Mouse (Mus musculus): ENCODE data around the gene Pcbp4. TPM values are rescaled to one million over a fixed set of nuclear protein-coding genes. Genes with fewer than 3 reads are reported as not detected.

Gene Pcbp4
- total RNA-seq (2023) = 4.8 to 8.3 TPM (median 5.7 TPM) in 4 replicates

GRCm38 (mm10) chr9:106453271-106454070, at the start of gene Pcbp4:
Gene Pcbp4, plus strand, starts transcription at chr9:106453291.

GRCm38 (mm10) chr9:106429221-106430014, 23.7 kb upstream of the Pcbp4 start, which contains the start of gene Rpl29:
Gene Rpl29, plus strand, starts transcription at chr9:106429454.

GRCm38 (mm10) chr9:106447348-106447747, 5.7 kb upstream of the Pcbp4 start, which contains the start of the genes Abhd14b and Abhd14a:
Gene Abhd14b, plus strand, starts transcription at chr9:106447459.
Gene Abhd14a, minus strand, starts transcription at chr9:106447678.

DNA sequence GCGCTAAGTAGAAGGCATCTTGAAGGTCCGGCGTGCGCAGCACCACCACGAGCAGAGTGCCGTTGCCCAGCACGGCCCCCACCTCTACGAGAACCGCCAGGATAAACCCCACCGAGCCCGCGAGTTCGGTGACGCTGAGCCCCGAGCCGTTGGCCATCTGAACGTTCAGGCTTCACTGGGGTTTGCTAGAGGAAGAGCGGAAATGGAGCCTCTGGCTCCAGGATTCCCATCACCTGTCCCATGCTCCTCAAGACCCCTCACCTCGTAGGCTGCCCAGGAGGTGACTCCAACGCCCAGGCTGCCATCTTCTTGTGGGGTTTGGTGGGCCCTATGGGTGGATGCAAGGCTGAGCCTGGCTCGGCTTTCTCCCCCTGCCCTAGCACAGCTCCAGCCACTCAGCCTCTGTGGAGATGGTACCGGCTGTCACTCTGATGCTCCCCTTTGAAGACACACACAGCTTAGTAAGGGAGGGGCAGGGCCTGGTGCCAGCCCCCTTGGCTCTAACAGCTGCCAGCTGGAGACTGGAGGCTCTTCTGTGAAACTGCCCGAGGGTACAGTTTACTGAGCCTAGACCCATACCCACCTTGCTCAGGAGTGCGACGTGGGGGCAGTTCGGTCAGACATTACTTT, 12.6 kb downstream of the Pcbp4 start, which contains the start of gene Gpr62:
TSS of gene Gpr62 (minus strand) at position 368 of the 630 bp plus-strand sequence.

GRCm38 (mm10) chr9:106475663-106476001, 22.5 kb downstream of the Pcbp4 start, which contains the start of gene Rrp9:
Gene Rrp9, plus strand, starts transcription at chr9:106475963.

GRCm38 (mm10) chr9:106476924-106477484, 23.9 kb downstream of the Pcbp4 start, which contains the start of gene Parp3:
Gene Parp3, minus strand, starts transcription at chr9:106476949.

DNA sequence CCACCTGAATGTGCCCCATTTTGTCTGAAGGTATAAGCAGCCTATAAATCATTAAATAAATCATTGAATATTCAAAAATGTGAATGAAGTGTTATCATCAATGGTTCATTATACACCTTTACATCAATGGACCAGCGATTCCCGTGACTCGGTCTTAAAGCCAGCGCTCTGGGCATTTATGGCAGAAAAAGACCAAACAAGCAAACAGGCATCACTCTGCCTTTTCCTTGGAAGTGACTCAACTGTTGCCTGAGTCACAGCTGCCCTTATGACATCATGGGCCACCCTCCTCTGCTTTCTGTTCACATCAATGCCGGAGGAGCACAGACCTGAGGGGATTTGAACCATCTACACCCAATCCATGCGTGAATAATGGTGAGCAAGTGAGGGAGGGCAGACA, 46.6 kb downstream of the Pcbp4 start, which contains the start of gene Iqcf1:
TSS of gene Iqcf1 (plus strand) at position 301 of the 400 bp plus-strand sequence.

Other genes starting within 250 kb of the Pcbp4 start
- 142 to 160 TPM (median 155 TPM) in 4 replicates for gene Tlr9, start 230.7 kb upstream of the Pcbp4 start, total RNA-seq (2023)
- gene Alas1, start 204.6 kb upstream of the Pcbp4 start, total RNA-seq (2023) = 31.5 to 42.7 TPM (median 40.7 TPM) in 4 replicates
- 3.2 to 5.0 TPM (median 3.7 TPM) in 4 replicates for gene Poc1a, start 172.2 kb upstream of the Pcbp4 start, total RNA-seq (2023)
- 27.9 to 31.0 TPM (median 29.5 TPM) in 4 replicates for gene Dusp7, start 84.7 kb upstream of the Pcbp4 start, total RNA-seq (2023)
- gene Rpl29, start 23.8 kb upstream of the Pcbp4 start, total RNA-seq (2023) = 677 to 786 TPM (median 732 TPM) in 4 replicates
- 16.8 to 19.5 TPM (median 17.8 TPM) in 4 replicates for gene Acy1, start 15.0 kb upstream of the Pcbp4 start, total RNA-seq (2023)
- gene Abhd14b, start 5.8 kb upstream of the Pcbp4 start, total RNA-seq (2023) = 4.4 to 6.3 TPM (median 5.1 TPM) in 4 replicates
- 7.2 to 9.9 TPM (median 8.4 TPM) in 4 replicates for gene Abhd14a, start 5.6 kb upstream of the Pcbp4 start, total RNA-seq (2023)
- gene Gpr62, start 12.6 kb downstream of the Pcbp4 start, total RNA-seq (2023) = 0.30 to 0.66 TPM (median 0.47 TPM) in 3 of 4 replicates, not detected in the other
- 51.1 to 62.7 TPM (median 59.3 TPM) in 4 replicates for gene Rrp9, start 22.7 kb downstream of the Pcbp4 start, total RNA-seq (2023)
- 43.4 to 56.2 TPM (median 50.5 TPM) in 4 replicates for gene Parp3, start 23.7 kb downstream of the Pcbp4 start, total RNA-seq (2023)
- not detected in 4 replicates for gene Iqcf1, start 46.7 kb downstream of the Pcbp4 start, total RNA-seq (2023)
- not detected in 4 replicates for gene Iqcf5, start 61.3 kb downstream of the Pcbp4 start, total RNA-seq (2023)
- not detected in 4 replicates for gene Iqcf3, start 108.3 kb downstream of the Pcbp4 start, total RNA-seq (2023)
- gene Iqcf4, start 117.7 kb downstream of the Pcbp4 start, total RNA-seq (2023) = not detected in 4 replicates
- gene Iqcf6, start 173.3 kb downstream of the Pcbp4 start, total RNA-seq (2023) = not detected in 4 replicates
- gene Grm2, start 202.8 kb downstream of the Pcbp4 start, total RNA-seq (2023) = not detected in 4 replicates
- 35.4 to 37.0 TPM (median 36.3 TPM) in 4 replicates for gene Tex264, start 232.6 kb downstream of the Pcbp4 start, total RNA-seq (2023)

Measured in B cell, adult 62 days (primary cell).